Mouse (Mus musculus) midbrain, embryonic 12.5 days (tissue): ENCODE measurements around the gene Mapk13. TPM values are rescaled to one million over a fixed set of nuclear protein-coding genes. Genes with fewer than 3 reads are reported as not detected.

Experiments used
- ATAC-seq: fragments of 200-750 bp; cut with Nextera tagmentation; 2 replicates; pipeline ENCODE4 v1.8.0; 2017; ENCODE audit warnings: low read depth, moderate TSS enrichment, moderate library complexity; ENCODE audit not compliant: low FRiP score
- H3K27ac ChIP-seq: fragments of 300-500 bp; sonication (generic); replicated peaks from 2 replicates; pipeline ENCODE4 v1.5.1; 2016; ENCODE audit warnings: mild to moderate bottlenecking
- H3K27me3 ChIP-seq: fragments of 300-500 bp; sonication (generic); 2 replicates; pipeline ENCODE4 v1.6.1; 2016; ENCODE audit warnings: mild to moderate bottlenecking
- H3K36me3 ChIP-seq: fragments of 300-500 bp; sonication (generic); 2 replicates; pipeline ENCODE4 v1.6.1; 2016
- H3K4me1 ChIP-seq: fragments of 300-500 bp; sonication (generic); 2 replicates; pipeline ENCODE4 v1.6.1; 2016
- H3K4me2 ChIP-seq: fragments of 300-500 bp; sonication (generic); replicated peaks from 2 replicates; pipeline ENCODE4 v1.6.1; 2016; ENCODE audit warnings: mild to moderate bottlenecking, moderate library complexity
- H3K4me3 ChIP-seq: fragments of 300-500 bp; sonication (generic); 2 replicates; pipeline ENCODE4 v1.5.1; 2016; ENCODE audit warnings: mild to moderate bottlenecking
- H3K9ac ChIP-seq: fragments of 300-500 bp; sonication (generic); replicated peaks from 2 replicates; pipeline ENCODE4 v1.6.1; 2016; ENCODE audit warnings: mild to moderate bottlenecking, moderate library complexity
- H3K9me3 ChIP-seq: fragments of 300-500 bp; sonication (generic); 2 replicates; pipeline ENCODE4 v1.6.1; 2016; ENCODE audit warnings: mild to moderate bottlenecking
- WGBS: fragments of 180-500 bp; shearing (Covaris S2); methylation state at CpG from one replicate; pipeline ENCODE4 v1.1.7; 2016; 5-methylcytosine and 5-hydroxymethylcytosine counted together
- polyA plus RNA-seq: library from polyadenylated mRNA; unstranded; fragments of >200 nt; fragmentation: Nextera tagmentation; extraction: Ambion mirVana; gene quantifications from 2 replicates; pipeline ENCODE4 v1.2.1, GENCODE M21; 2016

Gene Mapk13
- polyA plus RNA-seq, 1 experiment from 2014 or later: 1.5 TPM

GRCm38 (mm10) chr17:28777231-28778005 lies 8.3 kb downstream of the Mapk13 start:
- Histone ChIP-seq H3K4me2 (no peak overlapping the region), H3K27ac (no peak overlapping the region), H3K9me3 (no peaks in the 10 kb centered on the region), H3K27me3 (no peaks in the 10 kb centered on the region), H3K4me1 (no peaks in the 10 kb centered on the region), H3K36me3 (no peaks in the 10 kb centered on the region), H3K9ac (no peak overlapping the region), H3K4me3 (no peak overlapping the region)
- ATAC-seq: no peak
- 88% methylated on average over 16 of the region's 16 CpGs for WGBS

- H3K9ac ChIP-seq: no peak overlapping the region
Observed at GRCm38 (mm10) chr17:28779735-28780134, 10.6 kb downstream of the Mapk13 start.

GRCm38 (mm10) chr17:28780836-28781235 lies 11.7 kb downstream of the Mapk13 start:
- H3K36me3 ChIP-seq: no peaks in the 10 kb centered on the region
- 83% methylated on average over 3 of the region's 3 CpGs for WGBS

More at GRCm38 (mm10) chr17:28779735-28780134, 10.6 kb downstream of the Mapk13 start:
- H3K36me3 ChIP-seq: no peaks in the 10 kb centered on the region
- H3K4me2 ChIP-seq: no peak overlapping the region
- H3K9me3 ChIP-seq: no peaks in the 10 kb centered on the region
- ATAC-seq: no peak
- 90% methylated on average over 3 of the region's 3 CpGs for WGBS
- no peak overlapping the region for H3K4me3 ChIP-seq
- no peak overlapping the region for H3K27ac ChIP-seq
- H3K27me3 ChIP-seq: no peaks in the 10 kb centered on the region
- no peaks in the 10 kb centered on the region for H3K4me1 ChIP-seq

GRCm38 (mm10) chr17:28781290-28782045 lies 12.4 kb downstream of the Mapk13 start:
- 55% methylated on average over 9 of the region's 9 CpGs for WGBS
- no peak for ATAC-seq
- Histone ChIP-seq H3K4me1 (no peaks in the 10 kb centered on the region), H3K4me3 (no peak overlapping the region), H3K27ac (no peak overlapping the region), H3K36me3 (no peaks in the 10 kb centered on the region), H3K27me3 (no peaks in the 10 kb centered on the region), H3K4me2 (no peak overlapping the region), H3K9ac (no peak overlapping the region), H3K9me3 (no peaks in the 10 kb centered on the region)

More at GRCm38 (mm10) chr17:28780836-28781235, 11.7 kb downstream of the Mapk13 start:
- H3K9ac ChIP-seq: no peak overlapping the region
- no peak overlapping the region for H3K27ac ChIP-seq
- H3K27me3 ChIP-seq: no peaks in the 10 kb centered on the region
- no peak overlapping the region for H3K4me2 ChIP-seq
- H3K4me1 ChIP-seq: no peaks in the 10 kb centered on the region
- no peaks in the 10 kb centered on the region for H3K9me3 ChIP-seq
- ATAC-seq: no peak
- H3K4me3 ChIP-seq: no peak overlapping the region

GRCm38 (mm10) chr17:28785036-28785435 lies 15.9 kb downstream of the Mapk13 start:
- no peak overlapping the region for H3K9ac ChIP-seq
- WGBS: 93% methylated on average over 3 of the region's 3 CpGs
- H3K27ac ChIP-seq: no peak overlapping the region
- H3K9me3 ChIP-seq: no peaks in the 10 kb centered on the region
- ATAC-seq: no peak
- no peaks in the 10 kb centered on the region for H3K4me1 ChIP-seq
- H3K4me2 ChIP-seq: no peak overlapping the region
- H3K36me3 ChIP-seq: no peaks in the 10 kb centered on the region
- no peaks in the 10 kb centered on the region for H3K27me3 ChIP-seq
- no peak overlapping the region for H3K4me3 ChIP-seq

- Histone ChIP-seq H3K9ac (no peak overlapping the region), H3K36me3 (no peaks in the 10 kb centered on the region), H3K4me1 (no peaks in the 10 kb centered on the region), H3K9me3 (no peaks in the 10 kb centered on the region), H3K4me3 (no peak overlapping the region), H3K27ac (no peak overlapping the region), H3K27me3 (no peaks in the 10 kb centered on the region), H3K4me2 (no peak overlapping the region)
- ATAC-seq: no peak
- WGBS: 97% methylated on average over 12 of the region's 12 CpGs
Observed at GRCm38 (mm10) chr17:28787507-28787906, 18.4 kb downstream of the Mapk13 start.

GRCm38 (mm10) chr17:28797031-28797430 lies 27.9 kb downstream of the Mapk13 start:
- peaks cover 17% of the 10 kb centered on the region for H3K4me1 ChIP-seq
- no peaks in the 10 kb centered on the region for H3K27me3 ChIP-seq
- no peak overlapping the region for H3K4me3 ChIP-seq
- H3K4me2 ChIP-seq: no peak overlapping the region
- no peaks in the 10 kb centered on the region for H3K36me3 ChIP-seq
- H3K9me3 ChIP-seq: no peaks in the 10 kb centered on the region
- no peak for ATAC-seq
- WGBS: 89% methylated on average over 4 of the region's 4 CpGs
- no peak overlapping the region for H3K9ac ChIP-seq
- no peak overlapping the region for H3K27ac ChIP-seq

GRCm38 (mm10) chr17:28799291-28800160 lies 30.4 kb downstream of the Mapk13 start:
- ATAC-seq: no peak
- no peaks in the 10 kb centered on the region for H3K27me3 ChIP-seq
- peak overlapping the region; percentile 95 for H3K4me3 ChIP-seq
- 20% methylated on average over 14 of the region's 14 CpGs for WGBS
- H3K4me1 ChIP-seq: peaks cover 30% of the 10 kb centered on the region
- peak overlapping the region; percentile 91 for H3K4me2 ChIP-seq
- 0 out of 2 replicates have a peak overlapping the region, but pooled peaks have one; percentile 2 for H3K27ac ChIP-seq
- H3K9ac ChIP-seq: peak overlapping the region; percentile 100; the same call in 1 of the 2 replicates
- H3K36me3 ChIP-seq: no peaks in the 10 kb centered on the region
- H3K9me3 ChIP-seq: no peaks in the 10 kb centered on the region

GRCm38 (mm10) chr17:28800281-28800670 lies 31.2 kb downstream of the Mapk13 start:
- 2% methylated on average over 15 of the region's 15 CpGs for WGBS
- Histone ChIP-seq H3K27ac (peak overlapping the region; percentile 99), H3K9me3 (no peaks in the 10 kb centered on the region), H3K4me1 (peaks cover 30% of the 10 kb centered on the region), H3K36me3 (peaks cover 3% of the 10 kb centered on the region; the same call in 1 of the 2 replicates), H3K4me2 (peak overlapping the region; percentile 91), H3K4me3 (peak overlapping the region; percentile 95), H3K27me3 (no peaks in the 10 kb centered on the region), H3K9ac (peak overlapping the region; percentile 100)
- ATAC-seq: no peak

GRCm38 (mm10) chr17:28800671-28801412 lies 31.7 kb downstream of the Mapk13 start, which contains the start of gene Brpf3:
Brpf3 (plus strand) TSS chr17:28801090.
- Histone ChIP-seq H3K9ac (peak within 1 kb of the TSS; percentile 100), H3K9me3 (no peaks in the 10 kb centered on the region), H3K4me2 (peak within 1 kb of the TSS; percentile 92), H3K36me3 (peaks cover 7% of the 10 kb centered on the region), H3K4me3 (peak within 1 kb of the TSS; percentile 95), H3K27me3 (no peaks in the 10 kb centered on the region), H3K27ac (peak within 1 kb of the TSS; percentile 99), H3K4me1 (peaks cover 30% of the 10 kb centered on the region)
- ATAC-seq: peak; percentile 76
- under 1% methylated on average over 70 of the region's 99 CpGs for WGBS

- Histone ChIP-seq H3K4me1 (peaks cover 30% of the 10 kb centered on the region), H3K27me3 (no peaks in the 10 kb centered on the region), H3K9ac (peak overlapping the region; percentile 100), H3K4me3 (peak overlapping the region; percentile 95), H3K27ac (peak overlapping the region; percentile 99), H3K36me3 (peaks cover 14% of the 10 kb centered on the region), H3K4me2 (peak overlapping the region; percentile 92), H3K9me3 (no peaks in the 10 kb centered on the region)
- WGBS: under 1% methylated on average over 32 of the region's 42 CpGs
- peak; percentile 97 for ATAC-seq
Observed at GRCm38 (mm10) chr17:28801474-28802005, 32.4 kb downstream of the Mapk13 start.
